Mouse (Mus musculus) kidney, postnatal 14 days (tissue): Measurements from ENCODE around the gene Slc36a2.

Experiments used
- DNase-seq: peaks from one replicate; pipeline ENCODE4 v3.0.0; 2022; ENCODE audit warnings: mixed read lengths

Gene Slc36a2

DNA sequence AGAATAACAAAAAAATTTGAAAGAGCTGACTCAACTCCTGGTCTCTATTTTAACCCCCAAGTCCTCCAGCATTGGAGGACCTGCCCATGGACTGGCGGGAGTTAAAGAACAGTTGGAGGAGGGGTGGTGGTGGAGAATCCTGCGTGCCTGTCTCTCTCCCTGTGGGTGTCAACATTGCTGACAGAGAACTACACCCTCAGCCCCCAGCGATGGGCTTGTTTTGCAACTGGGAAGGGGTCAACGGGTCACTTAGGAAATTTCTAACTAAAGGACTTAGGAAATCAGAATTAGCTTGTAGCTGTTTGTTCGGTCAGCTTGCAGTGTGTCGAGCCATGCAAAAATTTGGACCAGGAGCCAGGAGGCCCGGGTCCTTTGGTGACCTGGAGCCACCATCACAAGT is 1.8 kb downstream of the Slc36a2 start:
- DNase-seq = peak; percentile 8

DNA sequence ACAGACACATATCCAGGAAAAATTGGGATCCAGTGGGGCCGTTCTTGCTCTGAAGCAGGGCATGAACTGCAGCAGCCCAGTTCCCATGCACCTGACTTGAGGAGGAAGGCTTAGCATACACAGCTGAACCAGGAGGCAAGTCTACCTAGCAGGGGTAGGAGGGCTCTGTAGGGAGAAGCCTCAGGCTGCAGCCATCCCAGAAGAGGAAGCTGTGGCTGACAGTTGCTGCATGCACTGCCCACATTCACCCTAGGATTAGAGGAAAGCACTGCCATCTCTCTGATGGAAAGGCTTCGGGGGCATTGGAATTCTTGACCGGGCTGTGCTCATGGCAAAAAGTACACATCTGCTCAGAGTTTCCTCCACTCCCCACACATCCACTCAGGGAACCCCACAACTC is 5.0 kb downstream of the Slc36a2 start:
- DNase-seq = no peak

DNA sequence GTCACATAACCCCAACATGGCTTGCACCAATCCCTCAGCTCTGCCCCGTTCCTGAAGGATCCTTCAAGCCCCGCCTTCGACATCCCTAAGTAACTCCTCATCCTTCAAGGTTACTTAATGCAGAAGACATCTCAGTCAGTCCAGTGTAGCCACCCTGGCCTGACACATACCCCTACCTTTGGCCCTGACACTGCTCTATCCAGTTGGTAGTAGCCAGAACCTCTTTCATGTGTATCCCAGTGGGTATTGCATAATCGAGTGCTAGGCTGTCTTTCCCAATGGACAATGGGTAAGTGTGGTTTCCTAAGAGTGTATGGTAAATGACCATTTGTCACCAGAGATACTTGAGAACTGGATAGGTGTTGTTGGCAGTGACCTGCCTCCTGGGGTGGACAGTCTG is 6.0 kb downstream of the Slc36a2 start:
- DNase-seq = no peak

DNA sequence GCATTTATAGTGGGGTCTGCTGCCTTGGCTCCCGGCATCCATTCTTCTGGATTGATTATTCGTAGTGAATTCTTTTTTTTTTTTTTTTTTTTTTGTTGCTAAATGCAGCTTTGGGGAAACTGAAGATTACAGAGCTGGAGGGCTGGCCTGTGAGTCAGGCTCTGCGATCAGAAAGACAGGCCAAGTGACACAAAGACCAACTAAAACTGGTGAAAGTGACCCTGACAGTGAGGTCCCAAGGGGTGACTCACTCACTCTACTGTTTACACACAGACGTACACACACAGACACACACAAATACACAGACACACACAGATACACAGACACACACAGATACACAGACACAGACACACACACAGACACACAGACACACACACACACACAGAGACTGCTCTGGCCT is 14.4 kb downstream of the Slc36a2 start:
- DNase-seq = no peak

DNA sequence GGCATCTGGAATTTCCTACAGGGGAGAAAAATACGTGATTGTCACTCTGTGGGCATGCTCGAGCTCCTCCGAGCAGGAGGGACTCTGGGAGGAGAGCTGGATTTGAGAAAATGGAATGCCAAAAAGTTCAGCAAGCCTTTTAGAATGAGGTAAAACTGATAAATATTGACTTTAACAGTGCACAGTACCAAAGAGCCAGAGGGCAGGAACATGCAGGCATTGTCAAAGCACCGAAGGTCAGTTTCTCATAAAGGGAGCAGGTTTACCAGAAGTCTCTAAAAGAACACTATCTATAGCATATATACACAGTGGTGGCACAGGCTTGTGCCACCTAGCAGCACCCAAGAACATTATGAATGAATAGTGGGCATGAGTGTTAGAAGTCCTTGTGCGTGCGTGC is 16.0 kb downstream of the Slc36a2 start:
- no peak for DNase-seq

DNA sequence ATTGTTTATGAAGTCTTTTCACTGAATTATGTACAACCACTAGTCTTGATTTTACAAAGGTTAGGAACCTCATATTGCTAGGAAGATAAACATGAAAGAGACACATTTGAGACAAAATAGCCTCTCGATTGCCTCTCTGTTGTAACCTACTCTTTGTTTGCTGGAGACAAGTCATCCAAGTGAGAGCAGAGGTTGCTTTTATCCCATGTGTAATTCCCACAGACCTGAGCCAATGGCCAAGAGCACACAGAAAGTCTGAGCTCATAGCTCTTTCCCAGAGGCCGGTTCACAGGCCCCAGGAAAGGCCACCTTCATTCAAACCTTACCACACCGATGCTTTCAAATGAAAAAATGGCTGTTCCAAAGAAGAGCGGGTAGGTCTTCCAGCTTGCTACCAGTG is 16.4 kb downstream of the Slc36a2 start:
- no peak for DNase-seq

DNA sequence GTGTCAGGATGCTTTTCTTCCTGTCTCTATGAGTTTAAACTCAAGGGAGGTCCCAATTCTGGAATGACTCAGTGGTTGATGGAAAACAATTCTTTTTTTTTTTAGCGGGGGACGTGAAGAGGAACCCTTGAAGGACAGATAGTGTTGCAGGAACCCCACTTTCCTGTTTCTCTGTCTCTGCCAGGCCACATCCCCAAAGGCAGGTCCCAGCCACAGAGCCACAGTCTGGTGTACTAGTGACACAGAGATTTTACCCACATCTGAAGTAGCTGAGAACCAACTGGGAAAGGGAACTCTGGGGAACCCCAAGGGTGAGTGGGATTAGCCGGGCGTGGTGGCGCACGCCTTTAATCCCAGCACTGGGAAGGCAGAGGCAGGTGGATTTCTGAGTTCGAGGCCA is 19.1 kb downstream of the Slc36a2 start:
- no peak for DNase-seq

DNA sequence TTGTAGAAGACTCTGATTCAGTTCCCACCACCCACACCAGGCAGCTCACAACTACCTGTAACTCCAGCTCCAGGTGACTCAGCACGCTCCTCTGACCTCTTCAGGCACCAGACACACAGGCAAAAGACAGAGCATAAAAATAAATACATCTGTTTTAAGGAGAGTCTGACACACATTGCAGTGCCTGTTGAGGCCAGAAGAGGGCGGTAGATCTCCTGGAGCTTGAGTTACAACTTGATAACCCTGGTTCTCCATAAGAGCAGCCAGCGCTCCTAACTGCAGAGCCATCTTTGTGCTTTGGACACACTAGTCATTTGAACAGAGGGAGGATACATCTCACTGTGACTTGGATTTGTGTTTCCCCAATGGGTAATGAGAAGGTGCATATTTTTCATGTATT is 20.2 kb downstream of the Slc36a2 start:
- peak; percentile 20 for DNase-seq

DNA sequence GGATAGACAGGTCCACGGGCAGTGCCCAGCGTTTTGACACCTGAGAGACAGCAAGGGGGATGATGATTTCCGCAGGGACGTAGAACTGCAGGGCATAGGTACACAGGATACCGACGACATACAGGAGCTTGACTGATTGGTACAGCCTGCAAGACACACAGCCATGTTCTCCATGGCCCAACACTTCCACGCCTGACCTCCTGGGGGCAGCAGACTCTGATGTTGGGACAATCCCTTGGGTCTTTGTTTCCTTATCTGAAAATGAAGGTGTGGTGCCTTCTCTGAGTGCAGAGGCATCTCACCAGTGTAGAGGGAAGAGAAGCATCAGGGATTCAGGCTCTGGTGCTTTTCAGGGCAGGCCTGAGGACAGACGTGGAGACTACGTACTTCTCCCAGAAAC is 22.2 kb downstream of the Slc36a2 start:
- peak; percentile 32 for DNase-seq

DNA sequence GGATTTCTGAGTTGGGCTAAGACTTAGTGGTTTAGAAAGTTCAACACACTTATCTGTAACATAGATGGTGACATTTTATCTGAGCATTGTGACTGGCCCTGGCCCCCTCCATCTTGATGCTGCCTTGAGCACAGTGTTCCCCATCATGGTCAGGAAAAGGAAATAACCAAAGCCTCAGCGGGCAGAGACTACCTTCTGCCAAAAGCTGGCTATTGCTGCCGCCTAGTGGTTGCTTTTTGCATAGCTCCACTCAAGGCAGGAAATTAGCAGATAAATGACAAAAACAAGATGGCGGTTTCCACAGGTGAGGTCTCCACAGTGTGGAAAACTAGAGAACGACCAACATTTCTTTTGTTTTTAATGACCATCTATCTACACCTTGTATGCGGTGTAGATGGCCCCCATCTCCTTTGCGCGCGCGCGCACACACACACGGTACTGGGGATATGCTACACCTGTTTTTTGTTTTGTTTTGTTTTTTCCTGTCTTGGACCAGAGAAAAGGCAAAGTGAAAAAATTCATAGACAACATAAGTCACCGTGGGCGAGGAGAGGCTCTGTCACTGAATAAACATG is 26.0 kb downstream of the Slc36a2 start:
- peak; percentile 86 for DNase-seq

DNA sequence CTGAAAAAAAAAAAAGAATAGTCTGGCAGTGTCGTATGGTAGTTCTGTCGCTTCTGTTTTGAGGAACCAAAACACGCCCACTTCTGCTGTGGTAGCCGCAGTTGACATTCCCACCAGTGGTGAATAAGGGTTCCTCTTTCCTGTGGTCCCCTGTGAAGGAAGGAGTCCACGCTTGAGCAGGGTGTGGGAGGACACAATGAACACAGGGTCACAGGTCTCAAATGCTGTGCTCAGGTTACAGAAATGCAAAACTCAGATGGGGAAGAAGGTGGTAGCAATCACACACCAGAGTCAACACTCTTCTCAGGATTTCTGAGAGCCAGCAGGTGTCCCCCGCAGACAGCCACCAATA is 29.8 kb downstream of the Slc36a2 start:
- DNase-seq = no peak

DNA sequence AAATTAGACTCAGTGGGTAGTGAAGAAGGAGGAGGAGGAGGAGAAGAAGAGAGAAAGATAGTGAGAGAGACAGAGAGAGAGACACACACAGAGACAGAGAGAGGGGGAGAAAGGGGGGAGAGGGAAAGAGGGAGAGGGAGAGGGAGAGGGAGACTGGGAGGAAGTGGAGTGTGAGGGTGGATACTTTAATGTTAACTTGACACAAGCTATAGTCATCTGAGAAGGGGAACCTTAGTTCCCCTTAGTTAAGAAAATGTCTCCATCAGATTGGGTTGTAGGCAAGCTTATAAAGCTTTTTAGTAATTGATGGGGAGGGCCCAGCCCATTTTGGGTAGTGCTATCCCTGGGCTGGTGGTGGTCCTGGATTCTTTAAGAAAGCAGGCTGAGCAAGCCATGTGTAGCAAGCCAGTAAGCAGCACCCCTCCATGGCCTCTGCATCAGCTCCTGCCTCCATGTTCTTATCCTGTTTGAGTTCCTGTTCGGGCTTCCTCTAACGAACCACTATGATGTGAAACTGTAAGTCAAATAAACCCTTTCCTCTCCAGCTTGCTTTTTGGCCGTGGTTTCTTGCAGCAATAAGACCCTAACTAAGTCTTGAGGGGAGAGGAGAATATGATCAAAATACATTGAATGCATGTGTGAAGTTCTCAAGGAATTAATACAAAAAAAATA is 30.3 kb downstream of the Slc36a2 start:
- DNase-seq = no peak

DNA sequence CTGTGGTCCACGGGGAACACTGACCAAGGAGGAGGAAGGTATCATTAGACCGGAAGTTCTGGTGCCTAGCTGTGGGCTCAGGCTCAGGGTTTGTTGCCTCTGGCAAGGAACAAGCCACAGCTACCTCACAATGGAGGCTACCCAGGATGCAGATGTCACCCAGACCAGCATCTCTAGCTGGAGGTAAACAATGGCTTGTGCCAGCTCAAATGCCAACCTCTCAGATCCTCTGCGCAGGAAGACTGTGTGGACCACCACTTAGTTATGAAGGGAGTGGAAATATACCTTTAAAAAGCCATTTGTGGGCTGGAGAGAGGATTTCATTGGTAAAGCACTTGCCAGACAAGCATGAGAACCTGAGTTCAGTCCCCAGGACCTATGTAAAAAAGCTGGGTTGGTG is 33.3 kb downstream of the Slc36a2 start, which contains the start of gene Slc36a3:
Gene Slc36a3, minus strand, starts transcription at position 101 of the 400 bp plus-strand sequence.
- DNase-seq = no peak

DNA sequence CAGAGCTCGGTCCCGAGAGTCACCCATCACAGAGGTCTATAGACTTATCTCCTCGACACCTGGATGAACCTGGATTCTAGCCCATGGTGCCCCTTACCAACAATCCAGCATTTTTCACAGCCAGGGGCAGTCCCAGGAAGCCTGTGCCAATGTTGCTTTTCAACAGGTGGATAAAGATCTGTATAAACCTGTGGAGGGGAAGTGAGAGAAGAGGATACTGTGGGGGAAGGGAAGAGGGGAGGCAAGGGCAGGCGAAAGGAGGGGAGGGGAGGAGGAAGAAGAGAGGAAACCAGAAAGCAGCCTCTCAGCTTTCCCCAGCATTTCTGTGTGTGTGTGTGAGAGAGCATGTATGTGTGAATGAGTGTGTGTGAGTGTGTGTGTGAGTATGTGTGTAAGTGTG is 36.4 kb downstream of the Slc36a2 start:
- DNase-seq = no peak

DNA sequence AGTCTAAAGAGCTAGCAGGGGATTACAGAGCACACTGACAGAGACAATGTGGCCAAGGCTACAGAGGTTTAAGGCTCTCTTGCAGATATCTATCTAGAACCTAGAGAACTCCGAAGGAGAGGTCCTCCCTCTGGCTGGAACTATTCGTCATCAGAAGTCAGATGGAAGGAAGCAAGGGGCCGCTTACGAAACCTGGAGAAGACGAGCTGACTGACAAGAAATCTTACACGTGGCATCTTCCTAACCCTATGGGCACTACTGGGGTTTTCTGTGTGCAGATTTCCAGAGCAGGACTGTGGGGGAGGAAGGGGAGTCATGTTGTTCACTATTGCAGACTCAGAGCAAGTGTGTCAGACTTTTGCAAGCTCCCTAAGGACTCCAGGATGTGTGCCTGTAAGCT is 37.5 kb downstream of the Slc36a2 start:
- no peak for DNase-seq

DNA sequence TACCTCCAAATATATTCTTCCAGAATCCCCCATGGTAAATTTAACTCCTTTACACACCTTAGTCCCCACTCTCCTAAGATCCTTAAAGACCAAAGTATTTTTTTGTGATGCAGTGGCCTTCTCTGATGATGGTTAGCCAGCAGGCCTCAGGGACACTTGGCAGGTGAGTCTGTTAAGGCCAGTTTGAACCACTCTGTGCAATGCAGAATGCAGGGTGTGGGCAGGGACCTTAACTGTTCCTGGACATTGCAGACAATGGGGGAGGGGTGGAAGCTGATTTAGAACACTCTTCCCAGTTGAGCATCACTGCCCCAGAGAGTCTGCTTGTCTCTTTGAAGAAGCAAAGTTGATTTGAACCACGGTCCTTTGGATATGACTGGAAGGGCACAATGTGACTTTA is 38.0 kb downstream of the Slc36a2 start:
- no peak for DNase-seq

DNA sequence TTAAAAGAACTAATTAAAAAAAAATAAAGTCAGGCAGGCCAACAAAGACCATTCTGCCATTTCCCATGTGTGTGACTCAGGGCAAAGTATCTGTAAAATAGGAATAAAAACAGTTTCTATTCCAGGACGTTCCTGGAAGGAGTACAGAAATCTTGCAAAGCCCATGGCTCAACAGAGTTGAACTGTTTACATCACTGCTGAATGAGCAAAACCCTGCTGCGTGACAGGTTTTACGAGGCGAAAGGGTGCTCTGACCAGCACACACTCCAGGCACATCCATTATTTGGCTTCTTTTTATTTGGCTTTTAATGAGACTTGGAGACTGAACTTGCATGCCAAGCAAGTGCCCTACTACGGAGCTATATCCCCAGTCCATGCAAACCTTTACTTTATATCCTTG is 40.9 kb downstream of the Slc36a2 start:
- no peak for DNase-seq

DNA sequence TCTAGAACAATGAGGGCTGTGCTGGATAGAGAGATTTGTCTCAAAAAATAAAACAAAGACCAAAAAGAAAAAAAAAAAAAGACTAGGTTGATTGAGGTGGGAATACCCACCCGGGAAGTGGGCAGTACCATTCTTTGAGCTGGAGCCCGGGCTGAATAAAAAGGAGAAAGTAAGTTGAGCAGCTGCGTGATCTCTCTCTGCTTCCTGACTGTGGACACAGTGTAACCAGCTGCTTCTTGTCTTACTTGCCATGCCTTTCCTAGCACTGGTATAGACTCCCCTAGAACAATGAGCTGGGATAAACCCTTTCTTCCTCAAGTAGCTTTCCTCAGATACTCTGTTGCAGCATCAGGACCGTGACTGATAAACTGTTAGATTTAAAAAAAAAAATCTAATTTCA is 43.4 kb downstream of the Slc36a2 start:
- DNase-seq = no peak

DNA sequence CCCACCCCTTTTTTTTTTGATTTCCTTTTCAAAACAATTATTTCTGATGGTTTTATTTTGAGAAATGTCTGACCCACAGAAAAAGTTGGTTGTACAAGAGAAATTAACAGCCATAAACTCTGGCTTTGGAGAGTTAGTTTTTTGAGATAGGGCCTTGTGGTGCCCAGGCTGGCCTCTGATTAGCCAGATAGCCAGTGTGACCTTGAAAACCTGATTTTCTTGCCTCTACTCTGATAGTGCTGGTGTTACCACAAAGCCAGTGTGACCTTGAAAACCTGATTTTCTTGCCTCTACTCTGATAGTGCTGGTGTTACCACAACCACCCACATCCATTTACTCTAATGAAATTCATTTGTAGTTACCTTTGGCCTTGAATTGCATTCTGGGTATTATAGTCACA is 47.2 kb downstream of the Slc36a2 start:
- DNase-seq = no peak

DNA sequence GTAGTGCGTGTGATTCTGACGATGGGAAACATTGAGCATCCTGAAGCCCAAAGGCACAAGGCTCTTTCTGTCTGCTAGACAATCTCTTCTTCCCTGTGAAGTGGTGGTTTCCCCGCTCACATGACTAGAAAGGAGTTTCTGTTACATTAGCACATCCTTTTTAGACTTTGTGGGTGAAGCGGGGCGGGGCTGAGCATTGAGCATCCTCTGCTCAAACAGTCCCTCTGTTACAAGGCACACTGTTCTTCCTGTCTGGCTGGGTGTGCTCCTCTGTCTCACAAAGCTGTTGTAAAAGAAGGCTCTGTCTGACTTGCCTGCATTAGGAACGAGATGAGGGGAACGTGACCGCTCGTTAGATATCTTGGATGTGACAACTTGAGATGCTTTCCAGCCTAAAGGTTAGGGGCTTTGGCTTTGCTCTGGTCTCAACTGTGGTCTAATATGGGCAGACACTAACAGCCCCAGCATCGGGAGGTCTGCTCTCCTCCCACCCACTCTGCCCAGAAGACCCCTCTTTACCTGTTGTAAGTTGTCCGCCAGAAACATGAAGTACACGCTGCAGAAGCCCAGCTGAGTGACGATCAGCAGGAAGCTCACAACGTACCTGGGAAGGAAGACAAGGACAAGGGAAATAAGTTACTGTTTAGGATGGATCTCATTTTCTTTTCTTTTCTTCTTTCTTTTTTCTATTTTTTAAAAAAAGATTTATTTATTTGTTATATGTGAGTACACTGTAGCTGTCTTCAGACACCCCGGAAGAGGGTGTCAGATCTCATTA is 47.9 kb downstream of the Slc36a2 start:
- no peak for DNase-seq

DNA sequence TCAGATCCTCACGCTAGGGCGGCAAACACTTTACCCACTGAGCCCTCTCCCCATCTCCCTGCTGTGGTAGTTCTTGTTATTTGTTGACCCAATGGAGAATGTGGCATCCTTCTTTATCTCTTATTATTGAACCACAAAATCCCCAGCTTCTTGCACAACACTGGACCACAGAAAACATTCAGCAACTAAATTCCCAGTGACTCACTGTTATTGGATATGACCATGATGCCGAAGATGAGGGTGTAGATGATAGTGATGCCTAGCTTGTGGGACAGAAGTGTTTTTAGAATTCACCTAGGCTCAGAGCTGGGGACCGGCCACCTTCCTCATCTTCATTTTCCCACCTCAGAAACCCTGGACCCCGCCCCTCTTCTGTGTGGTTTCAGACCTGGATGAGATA is 50.0 kb downstream of the Slc36a2 start:
- no peak for DNase-seq

DNA sequence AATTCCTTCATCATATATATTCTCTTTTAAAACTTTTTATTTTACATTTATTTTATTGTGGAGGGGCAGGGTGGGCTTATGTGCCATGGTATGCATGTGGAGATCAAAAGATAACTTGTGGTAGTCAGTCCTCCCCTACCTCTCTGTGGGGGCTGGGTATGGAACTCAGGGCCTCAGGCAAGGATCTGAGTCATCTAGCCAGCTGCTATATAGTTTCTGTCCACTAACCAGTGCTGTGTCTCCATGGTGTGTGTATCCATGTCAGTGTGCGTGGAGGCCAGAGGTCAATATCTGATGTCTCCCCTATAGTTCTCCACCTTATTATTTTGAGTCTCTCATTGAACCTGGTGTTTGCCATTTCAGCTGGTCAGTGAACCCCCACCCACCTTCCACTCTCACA is 50.5 kb downstream of the Slc36a2 start:
- no peak for DNase-seq

DNA sequence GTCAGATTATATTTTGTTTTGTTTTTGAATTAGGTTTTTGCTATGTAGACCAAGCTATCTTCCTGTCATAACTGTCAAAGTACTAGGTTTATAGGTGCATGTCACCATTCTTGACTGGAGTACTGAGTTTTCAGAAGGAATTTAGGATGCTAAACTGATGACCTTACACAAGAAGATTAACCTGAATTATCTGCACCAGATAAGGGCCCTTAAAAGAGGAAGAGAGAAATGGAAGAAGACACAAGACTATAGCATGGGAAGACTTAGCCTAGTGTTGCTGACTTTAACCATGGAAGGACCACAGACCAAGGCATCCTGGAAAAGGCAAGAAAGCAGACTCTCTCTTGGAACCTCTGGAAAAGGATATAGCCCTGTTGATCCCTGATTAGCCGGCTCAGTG is 51.7 kb downstream of the Slc36a2 start:
- DNase-seq = no peak

DNA sequence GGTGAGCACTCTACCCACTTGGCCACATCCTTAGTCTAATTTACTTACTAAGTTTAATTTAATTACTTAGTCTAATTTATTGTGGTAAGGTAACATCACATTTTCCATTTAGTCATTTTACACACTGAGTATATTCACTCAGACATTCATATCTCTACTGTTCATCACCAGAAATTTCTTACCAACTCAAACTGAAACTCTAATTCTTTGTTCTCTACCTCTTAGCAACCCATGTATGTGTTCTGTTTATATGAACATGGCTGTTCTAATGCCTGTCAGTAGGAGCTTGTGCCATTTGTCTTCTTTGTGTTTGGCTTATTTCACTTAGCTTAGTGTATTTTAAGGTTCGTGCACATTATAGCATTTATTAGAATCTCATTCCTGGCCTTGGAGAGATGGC is 52.9 kb downstream of the Slc36a2 start:
- DNase-seq = no peak
